Mouse (Mus musculus): ENCODE measurements around the gene Olfr910. TPM values are rescaled to one million over a fixed set of nuclear protein-coding genes. Genes with fewer than 3 reads are reported as not detected.

Olfr910 gene
- total RNA-seq (2023): not detected

GRCm38 (mm10) chr9:38537549-38537948, at the start of gene Olfr910:
Gene Olfr910 (plus strand): TSS chr9:38537849.

GRCm38 (mm10) chr9:38495501-38495900, 42.1 kb upstream of the Olfr910 start, which contains the start of gene Olfr907:
Gene Olfr907 (plus strand): TSS chr9:38495801.

GRCm38 (mm10) chr9:38521280-38521679, 16.4 kb upstream of the Olfr910 start, which contains the start of gene Olfr911-ps1:
Gene Olfr911-ps1 (plus strand): TSS chr9:38521580.

GRCm38 (mm10) chr9:38579878-38580277, 42.2 kb downstream of the Olfr910 start, which contains the start of gene Olfr912:
Gene Olfr912 (plus strand): TSS chr9:38580178.

Other genes starting within 250 kb of the Olfr910 start
- gene Olfr896-ps1, start 246.7 kb upstream of the Olfr910 start, total RNA-seq (2023): not detected
- not detected for gene Olfr25, start 208.8 kb upstream of the Olfr910 start, total RNA-seq (2023)
- gene Olfr898, start 189.4 kb upstream of the Olfr910 start, total RNA-seq (2023): not detected
- gene Olfr250, start 171.0 kb upstream of the Olfr910 start, total RNA-seq (2023): not detected
- gene Olfr251, start 160.8 kb upstream of the Olfr910 start, total RNA-seq (2023): not detected
- not detected for gene Olfr147, start 136.2 kb upstream of the Olfr910 start, total RNA-seq (2023)
- gene Olfr901, start 108.4 kb upstream of the Olfr910 start, total RNA-seq (2023): not detected
- gene Olfr902, start 90.2 kb upstream of the Olfr910 start, total RNA-seq (2023): not detected
- gene Olfr904, start 74.7 kb upstream of the Olfr910 start, total RNA-seq (2023): not detected
- 0.12 TPM for gene Olfr905, start 66.7 kb upstream of the Olfr910 start, total RNA-seq (2023)
- gene Olfr906, start 50.8 kb upstream of the Olfr910 start, total RNA-seq (2023): not detected
- not detected for gene Olfr907, start 42.0 kb upstream of the Olfr910 start, total RNA-seq (2023)
- gene Olfr911-ps1, start 16.3 kb upstream of the Olfr910 start, total RNA-seq (2023): not detected
- gene Olfr912, start 42.3 kb downstream of the Olfr910 start, total RNA-seq (2023): not detected
- not detected for gene Olfr913, start 54.9 kb downstream of the Olfr910 start, total RNA-seq (2023)
- gene Olfr914, start 67.3 kb downstream of the Olfr910 start, total RNA-seq (2023): not detected
- not detected for gene Olfr916, start 122.0 kb downstream of the Olfr910 start, total RNA-seq (2023)
- not detected for gene Olfr917, start 128.0 kb downstream of the Olfr910 start, total RNA-seq (2023)
- gene Olfr918, start 136.8 kb downstream of the Olfr910 start, total RNA-seq (2023): not detected
- not detected for gene Olfr919, start 165.8 kb downstream of the Olfr910 start, total RNA-seq (2023)
- gene Vwa5a, start 180.4 kb downstream of the Olfr910 start, total RNA-seq (2023): 6.0 TPM
- gene Olfr920, start 214.4 kb downstream of the Olfr910 start, total RNA-seq (2023): 0.09 TPM
- gene Olfr921, start 235.2 kb downstream of the Olfr910 start, total RNA-seq (2023): not detected